Comparison of ENCODE assay signal across 13 mouse cellular contexts in genomic region chr17:31694023-31694376, GRCm38 (mm10). TPM values are rescaled to one million over a fixed set of nuclear protein-coding genes. Genes with fewer than 3 reads are reported as not detected.
A peak's percentile ranks its signal among the peaks of the same experiment; 100 is the strongest.
DNase-seq lines count a peak whose midpoint lies in the region; ATAC-seq and TF ChIP-seq lines count a peak whose summit lies in the region.
"Had no signal": no experiment of that assay in that cellular context is flagged by ENCODE, and none has a peak within 500 bp of the region (broad histone marks: within the 10 kb centered on the region; RNA-seq: fewer than 3 reads in every experiment).

No protein-coding gene starts in this region.

- H3K27me3 ChIP-seq in forebrain, embryonic 11.5 days (ENCODE audit: control insufficient read depth, insufficient read depth, low read length), result no peaks in the 10 kb centered on the region
- no peaks in the 10 kb centered on the region for H3K27me3 ChIP-seq in forebrain, embryonic 14.5 days (replicated peaks; ENCODE audit: control insufficient read depth, insufficient read depth, low read length)
- 0 out of 2 replicates have a peak, but pooled peaks cover 4% of the 10 kb centered on the region for H3K27me3 ChIP-seq in kidney, embryonic 15.5 days
- H3K27me3 ChIP-seq in CH12.LX (replicated peaks), result no peaks in the 10 kb centered on the region
- H3K27me3 ChIP-seq in limb, embryonic 12.5 days, result no peaks in the 10 kb centered on the region
- H3K27me3 ChIP-seq: hindbrain, embryonic 15.5 days had no signal

- H3K9me3 ChIP-seq in forebrain, embryonic 11.5 days (ENCODE audit: control insufficient read depth, low read length), result no peaks in the 10 kb centered on the region
- H3K9me3 ChIP-seq in forebrain, embryonic 14.5 days (replicated peaks; ENCODE audit: control insufficient read depth, low read length), result no peaks in the 10 kb centered on the region
- no peaks in the 10 kb centered on the region for H3K9me3 ChIP-seq in kidney, embryonic 15.5 days (replicated peaks)
- peaks cover 4% of the 10 kb centered on the region for H3K9me3 ChIP-seq in CH12.LX (replicated peaks; ENCODE audit: low read length)
- H3K9me3 ChIP-seq in limb, embryonic 12.5 days, result no peaks in the 10 kb centered on the region
- H3K9me3 ChIP-seq: G1E; hindbrain, embryonic 15.5 days had no signal

- dilution Hi-C loops in CH12.LX (cut with MboI; ENCODE audit: extremely low pct_ligation_motif_present, extremely low pct_unique_long_range_greater_than_20kb, low sequenced_read_pairs), result no loop called here

- no peak for DNase-seq in forebrain, embryonic 11.5 days (ENCODE audit: low spot score)
- no peak for DNase-seq in forebrain, embryonic 14.5 days (ENCODE audit: low spot score)
- DNase-seq in kidney, adult 9 months, result no peak
- no peak for DNase-seq in CH12.LX (ENCODE audit: extremely low read depth)
- DNase-seq in spleen, adult 12 weeks (ENCODE audit: low spot score), result no peak
- no peak for DNase-seq in layer of hippocampus, postnatal 14 days (ENCODE audit: low spot score in 2 of 2)
- DNase-seq: gastrocnemius, postnatal 14 days had no signal

- H3K4me3 ChIP-seq in forebrain, embryonic 11.5 days (ENCODE audit: low read depth, low read length), result no peak overlapping the region
- no peak overlapping the region for H3K4me3 ChIP-seq in forebrain, embryonic 14.5 days (ENCODE audit: low read depth, low read length)
- H3K4me3 ChIP-seq in kidney, embryonic 15.5 days (replicated peaks), result no peak overlapping the region
- H3K4me3 ChIP-seq in CH12.LX (replicated peaks in 1 of 3; ENCODE audit: low read depth in 2 of 3, low read length in 2 of 3, poor library complexity in 1 of 3), result peak overlapping the region in 2 of 3 experiments; percentile 10 to 21
- no peak overlapping the region for H3K4me3 ChIP-seq in limb, embryonic 12.5 days (replicated peaks)
- H3K4me3 ChIP-seq: hindbrain, embryonic 15.5 days had no signal

- no peaks in the 10 kb centered on the region for H3K36me3 ChIP-seq in forebrain, embryonic 11.5 days (ENCODE audit: control insufficient read depth, insufficient read depth, low read length)
- H3K36me3 ChIP-seq in forebrain, embryonic 14.5 days (ENCODE audit: control insufficient read depth, insufficient read depth, low read length), result no peaks in the 10 kb centered on the region
- H3K36me3 ChIP-seq in kidney, embryonic 15.5 days, result no peaks in the 10 kb centered on the region
- H3K36me3 ChIP-seq in CH12.LX (replicated peaks in 1 of 2; ENCODE audit: control insufficient read depth in 1 of 2, insufficient read depth in 1 of 2, low read length in 1 of 2), result no peaks in the 10 kb centered on the region
- no peaks in the 10 kb centered on the region for H3K36me3 ChIP-seq in limb, embryonic 12.5 days
- H3K36me3 ChIP-seq: G1E; hindbrain, embryonic 15.5 days had no signal

- no peak overlapping the region for H3K4me2 ChIP-seq in forebrain, embryonic 11.5 days (ENCODE audit: low read depth, low read length, severe bottlenecking)
- H3K4me2 ChIP-seq in forebrain, embryonic 14.5 days (ENCODE audit: low read length), result no peak overlapping the region
- H3K4me2 ChIP-seq in kidney, embryonic 15.5 days, result no peak overlapping the region
- H3K4me2 ChIP-seq in CH12.LX (ENCODE audit: insufficient read depth, low read depth, poor library complexity, severe bottlenecking), result peak overlapping the region; percentile 81; the same call in 1 of the 2 replicates
- no peak overlapping the region for H3K4me2 ChIP-seq in limb, embryonic 12.5 days

- in situ Hi-C loops in CH12.LX (cut with MboI; ENCODE audit: low pct_ligation_motif_present, low pct_unique_long_range_greater_than_20kb, low sequenced_read_pairs), result loop anchor here (5.0 kb wide), 3 partner anchors 53 to 333 kb away; no protein-coding TSS in a partner anchor

- H3K27ac ChIP-seq in forebrain, embryonic 11.5 days (ENCODE audit: low read depth, low read length), result no peak overlapping the region
- no peak overlapping the region for H3K27ac ChIP-seq in forebrain, embryonic 14.5 days (ENCODE audit: low read depth, low read length)
- H3K27ac ChIP-seq in kidney, embryonic 15.5 days, result no peak overlapping the region
- H3K27ac ChIP-seq in CH12.LX (ENCODE audit: insufficient read depth, low read depth), result peak overlapping the region; percentile 30; the same call in 1 of the 2 replicates
- H3K27ac ChIP-seq in limb, embryonic 12.5 days, result no peak overlapping the region
- H3K27ac ChIP-seq: hindbrain, embryonic 15.5 days; macrophage had no signal

- TF ChIP-seq EP300 in CH12.LX (IDR thresholded peaks at IDR 0.05; ENCODE audit: low read length), result no peak; the same call in 1 of the 2 replicates

- H3K79me2 ChIP-seq in CH12.LX (replicated peaks; ENCODE audit: control insufficient read depth, extremely low read depth, insufficient read depth, poor library complexity, severe bottlenecking), result no peaks in the 10 kb centered on the region

- WGBS in forebrain, embryonic 11.5 days, result 82% methylated on average over 7 of the region's 7 CpGs
- WGBS in forebrain, embryonic 14.5 days, result 72% methylated on average over 7 of the region's 7 CpGs
- 62% methylated on average over 7 of the region's 7 CpGs for WGBS in kidney, embryonic 15.5 days
- WGBS in limb, embryonic 12.5 days, result 65% methylated on average over 7 of the region's 7 CpGs

- ATAC-seq in forebrain, embryonic 11.5 days (replicated peaks; ENCODE audit: low FRiP score), result peak; percentile 61
- no peak; the same call in 1 of the 2 replicates for ATAC-seq in forebrain, embryonic 14.5 days
- ATAC-seq in kidney, embryonic 15.5 days (replicated peaks; ENCODE audit: low FRiP score), result 0 out of 2 replicates have a peak, but pooled peaks have one; percentile 34
- ATAC-seq in limb, embryonic 12.5 days (ENCODE audit: insufficient number of reproducible peaks, insufficient read depth, low FRiP score, low TSS enrichment, low read depth), result peak; percentile 22; the same call in 1 of the 2 replicates

- no peak overlapping the region for H3K9ac ChIP-seq in forebrain, embryonic 11.5 days (ENCODE audit: low read length)
- H3K9ac ChIP-seq in forebrain, embryonic 14.5 days (ENCODE audit: low read length), result no peak overlapping the region
- no peak overlapping the region for H3K9ac ChIP-seq in kidney, embryonic 15.5 days
- no peak overlapping the region for H3K9ac ChIP-seq in CH12.LX (ENCODE audit: insufficient read depth, low read depth)
- H3K9ac ChIP-seq in limb, embryonic 12.5 days (replicated peaks), result no peak overlapping the region
- H3K9ac ChIP-seq: hindbrain, embryonic 15.5 days had no signal

- no peak for TF ChIP-seq POLR2A in CH12.LX (IDR thresholded peaks at IDR 0.05; ENCODE audit: low read depth, low read length)

- no peak for TF ChIP-seq CTCF in CH12.LX (conservative IDR thresholded peaks at IDR 0.05 in 1 of 2, IDR thresholded peaks at IDR 0.05 in 1 of 2; ENCODE audit: low read depth in 2 of 2, low read length in 2 of 2)

- TF ChIP-seq RAD21 in CH12.LX (IDR thresholded peaks at IDR 0.05; ENCODE audit: low read depth, low read length), result no peak

- peaks cover 7% of the 10 kb centered on the region; the same call in 1 of the 2 replicates for H3K4me1 ChIP-seq in forebrain, embryonic 11.5 days (replicated peaks; ENCODE audit: control insufficient read depth, insufficient read depth, low read length)
- peaks cover 15% of the 10 kb centered on the region; the same call in 1 of the 2 replicates for H3K4me1 ChIP-seq in forebrain, embryonic 14.5 days (ENCODE audit: control insufficient read depth, insufficient read depth, low read length)
- H3K4me1 ChIP-seq in kidney, embryonic 15.5 days, result peaks cover 20% of the 10 kb centered on the region
- H3K4me1 ChIP-seq in CH12.LX (ENCODE audit: control insufficient read depth in 1 of 2, insufficient read depth in 2 of 2), result peaks cover 21 to 35% of the 10 kb centered on the region in 2 experiments
- H3K4me1 ChIP-seq in limb, embryonic 12.5 days (replicated peaks), result peaks cover 16% of the 10 kb centered on the region

TF ChIP-seq in CH12.LX, 34 proteins besides CTCF, POLR2A, EP300 and RAD21:
- TF ChIP-seq SMC3 (IDR thresholded peaks at IDR 0.05; ENCODE audit: low read depth, low read length) (no peak), ELF1 (IDR thresholded peaks at IDR 0.05; ENCODE audit: low read depth, low read length) (no peak)

RNA-seq across cellular contexts. Expression of gene Cryaa, which starts 16.4 kb away (rescaled TPM):
- polyA plus RNA-seq in forebrain, embryonic 11.5 days (2014; fragmentation: Nextera tagmentation; extraction: Ambion mirVana), result not detected in 2 replicates
- 0.14 TPM in 1 of 2 replicates, not detected in the other for polyA plus RNA-seq in forebrain, embryonic 14.5 days (2014; fragmentation: Nextera tagmentation; extraction: Ambion mirVana)
- 0.38 TPM in 1 of 2 replicates, not detected in the other for polyA plus RNA-seq in kidney, embryonic 15.5 days (2015; fragmentation: Nextera tagmentation; extraction: Ambion mirVana)
- total RNA-seq in CH12.LX (2012; rRNA removed) (0.17 and 0.51 TPM in 2 replicates), CH12.LX (2014; rRNA removed) (not detected in 2 replicates)
- not detected in 2 replicates for polyA plus RNA-seq in CH12.LX (2012; ENCODE audit: insufficient read length, low read depth)
- 0.33 TPM in 1 of 2 replicates, not detected in the other for polyA plus RNA-seq in limb, embryonic 12.5 days (2016; fragmentation: Nextera tagmentation; extraction: Ambion mirVana)
- total RNA-seq in layer of hippocampus, postnatal 14 days (2021), result under 1 TPM in 1 of 2 experiments, not detected in 1; 0.55 TPM
- total RNA-seq: G1E; gastrocnemius, postnatal 14 days had no signal
- polyA plus RNA-seq: G1E, macrophage had no signal

RNA-seq across cellular contexts. Expression of gene U2af1, which starts 35.3 kb away (rescaled TPM):
- polyA plus RNA-seq in forebrain, embryonic 11.5 days (2014; fragmentation: Nextera tagmentation; extraction: Ambion mirVana), result 212 and 213 TPM in 2 replicates
- polyA plus RNA-seq in forebrain, embryonic 14.5 days (2014; fragmentation: Nextera tagmentation; extraction: Ambion mirVana), result 165 and 172 TPM in 2 replicates
- 335 and 336 TPM in 2 replicates for polyA plus RNA-seq in kidney, embryonic 15.5 days (2015; fragmentation: Nextera tagmentation; extraction: Ambion mirVana)
- total RNA-seq in CH12.LX (2012; rRNA removed) (141 and 183 TPM in 2 replicates), CH12.LX (2014; rRNA removed) (269 and 286 TPM in 2 replicates)
- polyA plus RNA-seq in CH12.LX (2012; ENCODE audit: insufficient read length, low read depth), result 316 and 391 TPM in 2 replicates
- 411 and 432 TPM in 2 replicates for polyA plus RNA-seq in limb, embryonic 12.5 days (2016; fragmentation: Nextera tagmentation; extraction: Ambion mirVana)
- total RNA-seq in layer of hippocampus, postnatal 14 days (2021), result 100 to 1,000 TPM; 112 to 130 TPM

RNA-seq across cellular contexts. Expression of gene Cbs, which starts 57.0 kb away (rescaled TPM):
- polyA plus RNA-seq in forebrain, embryonic 11.5 days (2014; fragmentation: Nextera tagmentation; extraction: Ambion mirVana), result 1.4 and 1.9 TPM in 2 replicates
- polyA plus RNA-seq in forebrain, embryonic 14.5 days (2014; fragmentation: Nextera tagmentation; extraction: Ambion mirVana), result 5.6 and 6.1 TPM in 2 replicates
- polyA plus RNA-seq in kidney, embryonic 15.5 days (2015; fragmentation: Nextera tagmentation; extraction: Ambion mirVana), result 3.1 and 3.2 TPM in 2 replicates
- total RNA-seq in CH12.LX (2012; rRNA removed) (1.4 and 1.5 TPM in 2 replicates), CH12.LX (2014; rRNA removed) (1.2 and 1.3 TPM in 2 replicates)
- polyA plus RNA-seq in CH12.LX (2012; ENCODE audit: insufficient read length, low read depth), result 1.9 and 3.0 TPM in 2 replicates
- 2.8 and 2.9 TPM in 2 replicates for polyA plus RNA-seq in limb, embryonic 12.5 days (2016; fragmentation: Nextera tagmentation; extraction: Ambion mirVana)
- 10 to 100 TPM; 75.4 to 91.4 TPM for total RNA-seq in layer of hippocampus, postnatal 14 days (2021)
- total RNA-seq: neutrophil, adult 5-6 weeks had no signal
- polyA plus RNA-seq: G1E, macrophage had no signal

Comparison
In these comparisons a context has a peak if more than half of its experiments do, and no peak if none do; other contexts are left out.
1. H3K4me3 ChIP-seq: peak in CH12.LX (2 of 3); none in forebrain, embryonic 11.5 days (single experiment), forebrain, embryonic 14.5 days (single experiment), kidney, embryonic 15.5 days (single experiment) and limb, embryonic 12.5 days (single experiment).